Comparison of ENCODE assay signal across 8 mouse cellular contexts in the genomic region with DNA sequence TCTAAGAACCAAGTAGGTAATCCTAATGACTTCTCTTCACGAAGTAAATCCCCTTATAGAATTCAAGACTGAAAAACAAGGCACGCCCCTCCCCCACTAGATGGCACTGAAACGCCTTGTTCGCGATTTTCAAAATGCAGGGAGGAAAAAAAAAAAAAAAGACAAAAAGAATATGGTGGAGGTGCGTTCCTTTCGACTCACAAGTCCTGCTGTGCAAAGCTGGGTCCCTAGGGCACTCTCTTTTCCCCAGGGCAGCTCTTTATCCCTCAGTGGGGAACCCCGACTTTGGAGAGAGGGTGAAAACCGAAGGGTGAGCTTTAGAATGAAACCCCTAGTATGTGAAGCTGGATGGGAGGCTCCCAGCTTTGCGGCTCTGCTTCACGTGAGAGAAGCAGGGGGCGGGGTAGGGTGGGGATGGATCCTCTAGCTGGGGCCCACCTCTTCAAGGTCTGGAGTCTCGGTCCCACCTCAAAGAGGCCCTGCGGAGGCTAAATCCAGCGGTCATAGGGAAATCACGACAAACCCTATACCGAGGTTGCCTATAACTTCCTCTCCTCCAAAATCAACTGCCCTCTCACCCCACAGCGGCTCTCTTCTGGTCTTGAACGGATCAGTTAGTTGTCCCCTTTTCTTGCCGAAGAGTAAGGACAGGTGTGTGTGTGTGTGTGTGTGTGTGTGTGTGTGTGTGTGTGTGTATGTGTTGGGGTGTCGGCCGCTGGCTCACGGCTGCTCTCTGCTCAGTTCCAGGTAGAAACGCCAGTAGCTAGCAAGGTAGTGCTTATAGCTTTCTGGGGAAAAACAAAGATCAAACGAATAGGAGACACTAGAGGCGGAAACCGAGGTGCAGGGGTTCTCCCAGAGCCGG. TPM values are rescaled to one million over a fixed set of nuclear protein-coding genes. Genes with fewer than 3 reads are reported as not detected.
A peak's percentile ranks its signal among the peaks of the same experiment; 100 is the strongest.
DNase-seq lines count a peak whose midpoint lies in the region; ATAC-seq and TF ChIP-seq lines count a peak whose summit lies in the region.

No protein-coding gene starts in this region.

- H3K9ac ChIP-seq in lung, embryonic 14.5 days, result no peak overlapping the region
- no peak overlapping the region for H3K9ac ChIP-seq in kidney, embryonic 14.5 days (ENCODE audit: low read depth, low read length)

- DNase-seq in lung, embryonic 14.5 days, result peak; percentile 83
- no peak for DNase-seq in lung, postnatal 4 days
- peak; percentile 78 for DNase-seq in cerebellum, adult 8-10 months
- peak; percentile 20 for DNase-seq in liver
- peak; percentile 89 for DNase-seq in retina, postnatal 1 day
- no peak for DNase-seq in T-cell, adult 2 months (ENCODE audit: low spot score)

- peaks cover 8% of the 10 kb centered on the region for H3K4me1 ChIP-seq in lung, embryonic 14.5 days (ENCODE audit: insufficient read depth)
- H3K4me1 ChIP-seq in kidney, embryonic 14.5 days (ENCODE audit: control insufficient read depth, insufficient read depth, low read length), result no peaks in the 10 kb centered on the region

- no peak overlapping the region for H3K27ac ChIP-seq in lung, embryonic 14.5 days (ENCODE audit: low read depth)
- no peak overlapping the region for H3K27ac ChIP-seq in kidney, embryonic 14.5 days (ENCODE audit: low read depth, low read length)

- peak; percentile 50 for TF ChIP-seq CTCF in lung, embryonic 14.5 days (IDR thresholded peaks at IDR 0.05; ENCODE audit: low read depth)

- H3K27me3 ChIP-seq in lung, embryonic 14.5 days (ENCODE audit: insufficient read depth, low read length), result peaks cover 57% of the 10 kb centered on the region
- H3K27me3 ChIP-seq in kidney, embryonic 14.5 days (ENCODE audit: control insufficient read depth, insufficient read depth, low read length), result peaks cover 51% of the 10 kb centered on the region

- no peaks in the 10 kb centered on the region for H3K36me3 ChIP-seq in lung, embryonic 14.5 days (ENCODE audit: insufficient read depth)
- H3K36me3 ChIP-seq in kidney, embryonic 14.5 days (ENCODE audit: control insufficient read depth, insufficient read depth, low read length), result no peaks in the 10 kb centered on the region

- no peaks in the 10 kb centered on the region for H3K9me3 ChIP-seq in lung, embryonic 14.5 days (ENCODE audit: low read depth, low read length)
- no peaks in the 10 kb centered on the region for H3K9me3 ChIP-seq in kidney, embryonic 14.5 days (ENCODE audit: control insufficient read depth, low read length)

- 2% methylated on average over 28 of the region's 28 CpGs for WGBS in lung, embryonic 14.5 days
- under 1% methylated on average over 28 of the region's 28 CpGs for WGBS in kidney, embryonic 14.5 days

- H3K4me2 ChIP-seq in lung, embryonic 14.5 days, result peak overlapping the region; percentile 96
- peak overlapping the region; percentile 96 for H3K4me2 ChIP-seq in kidney, embryonic 14.5 days (replicated peaks; ENCODE audit: low read depth, low read length)

- ATAC-seq in lung, embryonic 14.5 days (ENCODE audit: insufficient read depth), result peak; percentile 7; the same call in 1 of the 2 replicates
- peak; percentile 18 for ATAC-seq in frontal cortex, adult (ENCODE audit: low TSS enrichment)
- ATAC-seq in kidney, embryonic 14.5 days (ENCODE audit: low FRiP score, low TSS enrichment), result no peak

- peak overlapping the region; percentile 45 for H3K4me3 ChIP-seq in lung, embryonic 14.5 days (ENCODE audit: low read depth, low read length)
- H3K4me3 ChIP-seq in kidney, embryonic 14.5 days (ENCODE audit: low read length), result peak overlapping the region; percentile 51

RNA-seq across cellular contexts. Expression of a gene that starts 2.6 kb away (rescaled TPM):
- 0.13 and 0.19 TPM in 2 replicates for polyA plus RNA-seq in lung, embryonic 14.5 days (2014; fragmentation: Nextera tagmentation; extraction: Ambion mirVana)
- polyA plus RNA-seq in kidney, embryonic 14.5 days (2014; fragmentation: Nextera tagmentation; extraction: Ambion mirVana), result 0.15 TPM in 1 of 2 replicates, not detected in the other

RNA-seq across cellular contexts. Expression of a gene that starts 59.7 kb away (rescaled TPM):
- 195 and 206 TPM in 2 replicates for polyA plus RNA-seq in lung, embryonic 14.5 days (2014; fragmentation: Nextera tagmentation; extraction: Ambion mirVana)
- 208 and 276 TPM in 2 replicates for polyA plus RNA-seq in kidney, embryonic 14.5 days (2014; fragmentation: Nextera tagmentation; extraction: Ambion mirVana)

Comparison
In these comparisons a context has a peak if more than half of its experiments do, and no peak if none do; other contexts are left out.
1. DNase-seq: peak in lung, embryonic 14.5 days (single experiment), cerebellum, adult 8-10 months (single experiment), liver (single experiment) and retina, postnatal 1 day (single experiment); none in lung, postnatal 4 days (0 of 2) and T-cell, adult 2 months (single experiment).